Mouse (Mus musculus): ENCODE results near the gene Vegfb.

DNA sequence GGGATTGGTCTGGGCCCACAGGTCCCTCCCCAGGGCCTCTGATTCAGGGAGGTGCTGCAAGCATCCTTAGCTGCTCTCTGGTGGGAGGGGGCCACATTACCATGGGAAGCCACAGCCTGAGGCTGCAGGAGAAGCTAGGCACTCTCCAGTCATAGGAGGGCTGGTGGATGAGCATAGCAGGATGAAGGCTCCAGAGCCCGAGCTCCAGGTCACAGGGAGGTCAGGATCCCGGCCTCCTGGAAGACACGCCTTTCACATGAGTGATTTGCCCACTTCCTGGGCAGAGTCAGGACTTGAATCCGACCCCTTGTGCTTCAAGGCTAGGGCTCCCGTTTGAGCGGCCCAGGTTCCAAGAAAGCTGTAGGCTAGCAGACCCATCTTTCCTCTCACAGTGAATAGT, 15.8 kb downstream of the Vegfb start:
- TF ChIP-seq CTCF (IDR thresholded peaks at IDR 0.05; ENCODE audit: low read depth) (no peak), EP300 (IDR thresholded peaks at IDR 0.05; ENCODE audit: low read depth) (no peak)
